Mouse (Mus musculus): Measurements from ENCODE around the gene Apela.

- TF ChIP-seq HCFC1 (IDR thresholded peaks at IDR 0.05; ENCODE audit: borderline replicate concordance, insufficient read depth, low read length) (no peak), CHD2 (IDR thresholded peaks at IDR 0.05; ENCODE audit: low read depth, low read length) (no peak)
Measured at GRCm38 (mm10) chr8:65070996-65071395, 33.9 kb upstream of the Apela start.

Data from ES-E14 (cell line).